Mouse (Mus musculus): ENCODE measurements around the gene Eif5a2.
"Not testable (repeated sequence)": the region's sequence is repeated elsewhere in the genome, so short reads cannot be mapped to it uniquely, and the experiment has no call there.

Eif5a2 gene

GRCm38 (mm10) chr3:28780994-28781393 is at the start of gene Eif5a2:
Gene Eif5a2, plus strand, starts transcription at chr3:28781276.
- in situ Hi-C loops (cut with MboI; ENCODE audit: low sequenced_read_pairs): no loop called here

DNA sequence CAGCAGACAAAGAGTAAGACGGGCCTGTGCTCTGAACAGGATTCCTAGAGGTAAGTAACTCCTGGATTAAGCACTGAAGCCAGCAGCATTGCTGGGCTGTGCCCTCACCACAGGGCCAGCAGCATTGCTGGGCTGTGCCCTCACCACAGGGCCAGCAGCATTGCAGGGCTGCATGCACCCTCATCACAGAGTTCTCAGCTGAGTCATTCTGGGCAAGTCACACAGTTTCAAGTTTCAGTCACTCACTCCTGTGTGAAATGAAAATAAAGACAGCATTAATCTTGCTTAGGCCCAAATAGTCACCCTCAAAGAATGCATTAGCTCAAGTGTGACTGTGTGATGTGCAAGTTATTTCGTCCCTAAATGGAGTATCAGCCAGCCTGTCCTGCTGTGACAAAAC is 46.4 kb upstream of the Eif5a2 start:
- in situ Hi-C loops (cut with MboI; ENCODE audit: low sequenced_read_pairs): no loop called here

DNA sequence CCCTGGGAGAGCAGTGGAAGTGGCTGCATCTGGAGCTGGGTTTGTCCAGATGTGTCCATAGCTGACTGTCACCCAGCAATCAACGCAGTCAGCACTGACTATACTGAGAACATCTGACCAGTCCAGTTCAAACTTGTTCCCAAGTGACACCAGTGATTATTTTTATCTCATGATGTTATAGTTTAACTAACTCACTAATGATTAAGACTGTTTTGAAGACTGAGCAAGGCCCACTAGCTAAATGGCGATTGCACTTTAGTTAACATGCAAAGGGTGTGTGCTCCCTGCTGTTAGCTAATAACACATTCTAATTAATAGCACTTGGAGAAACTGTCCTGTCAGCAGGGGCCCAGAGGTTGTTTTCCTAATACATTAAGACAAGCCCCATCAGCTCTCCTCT is 44.1 kb upstream of the Eif5a2 start:
- in situ Hi-C loops (cut with MboI; ENCODE audit: low sequenced_read_pairs): no loop called here

DNA sequence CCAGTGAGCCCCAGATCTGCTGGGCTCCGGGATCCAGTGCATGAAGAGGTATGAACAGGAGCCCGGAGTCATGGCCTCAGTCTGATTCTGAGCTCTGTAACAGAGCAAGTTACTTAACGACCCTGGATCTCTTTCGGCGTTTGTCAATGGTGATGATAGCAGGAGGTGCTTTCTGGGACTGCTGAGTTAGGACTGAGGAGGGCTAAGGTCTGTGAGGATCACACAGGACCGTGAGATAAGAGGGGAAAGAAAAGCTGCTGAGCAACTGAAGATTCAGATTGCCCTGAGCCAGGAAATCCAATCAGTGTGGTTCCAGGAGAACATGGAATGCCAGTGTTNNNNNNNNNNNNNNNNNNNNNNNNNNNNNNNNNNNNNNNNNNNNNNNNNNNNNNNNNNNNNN is 40.7 kb upstream of the Eif5a2 start:
- in situ Hi-C loops (cut with MboI; ENCODE audit: low sequenced_read_pairs): no loop called here

GRCm38 (mm10) chr3:28743251-28743650 is 37.8 kb upstream of the Eif5a2 start:
- in situ Hi-C loops (cut with MboI; ENCODE audit: low sequenced_read_pairs): no loop called here

- in situ Hi-C loops (cut with MboI; ENCODE audit: low sequenced_read_pairs): no loop called here
Measured at GRCm38 (mm10) chr3:28745835-28746483, 35.1 kb upstream of the Eif5a2 start.

GRCm38 (mm10) chr3:28748151-28748550 is 32.9 kb upstream of the Eif5a2 start:
- in situ Hi-C loops (cut with MboI; ENCODE audit: low sequenced_read_pairs): no loop called here

DNA sequence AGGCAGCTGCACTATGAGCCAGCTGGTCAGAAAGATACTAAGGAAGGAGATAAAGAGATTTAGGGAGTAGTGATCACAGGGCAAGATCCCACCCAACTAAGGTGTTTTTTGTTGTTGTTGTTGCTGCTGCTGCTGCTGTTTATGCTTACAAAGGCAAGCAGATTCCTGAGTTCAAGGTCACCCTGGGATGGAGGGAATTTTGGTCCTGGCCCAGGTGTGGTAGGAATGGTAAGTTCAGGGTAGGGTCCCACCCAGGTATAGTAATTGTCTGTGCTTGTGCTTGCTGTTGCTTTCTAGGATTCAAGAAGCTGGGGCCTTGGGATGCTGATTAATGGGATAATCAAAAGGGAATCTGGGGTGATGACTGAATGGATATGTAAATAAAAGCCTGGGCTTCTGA is 32.1 kb upstream of the Eif5a2 start:
- in situ Hi-C loops (cut with MboI; ENCODE audit: low sequenced_read_pairs): no loop called here

DNA sequence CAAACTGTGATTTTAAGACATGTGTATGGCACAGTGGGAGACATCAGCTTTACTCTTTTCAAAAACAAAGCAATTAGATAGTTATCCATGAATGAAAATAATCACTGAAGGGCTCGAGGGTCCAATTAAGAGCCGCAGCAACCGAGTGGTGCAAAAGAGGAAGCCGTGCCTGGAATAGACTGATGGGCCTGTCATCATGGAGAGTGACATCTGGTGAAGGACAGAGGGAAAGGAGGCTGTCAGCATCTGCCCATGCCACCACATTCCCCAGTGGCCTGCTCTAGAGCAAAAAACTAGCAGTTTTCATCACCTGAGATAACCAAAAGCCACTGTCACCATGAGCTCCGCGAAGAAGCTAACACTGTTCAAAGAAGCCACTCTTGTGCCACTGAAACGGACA is 25.6 kb upstream of the Eif5a2 start:
- in situ Hi-C loops (cut with MboI; ENCODE audit: low sequenced_read_pairs): no loop called here

GRCm38 (mm10) chr3:28761225-28761789 is 19.8 kb upstream of the Eif5a2 start:
- in situ Hi-C loops (cut with MboI; ENCODE audit: low sequenced_read_pairs): no loop called here

DNA sequence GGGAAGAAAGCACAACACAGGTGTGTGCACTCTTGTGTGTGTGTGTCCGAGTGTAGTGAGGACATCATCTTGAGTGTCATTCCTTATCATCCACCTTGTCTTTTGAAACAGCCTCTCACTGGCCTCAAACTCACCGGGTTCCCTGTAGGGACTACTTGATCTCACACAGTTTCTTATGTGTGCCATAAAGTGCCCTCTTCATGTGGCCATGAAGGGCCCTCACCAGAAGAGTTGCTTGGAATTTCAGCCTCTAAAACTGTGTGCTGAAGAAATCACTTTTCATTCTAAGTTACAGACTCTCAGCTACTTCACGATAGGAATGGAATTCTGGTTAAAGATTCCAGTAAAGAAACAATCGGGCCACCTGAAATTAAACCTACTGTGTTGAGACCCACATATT is 14.1 kb upstream of the Eif5a2 start:
- in situ Hi-C loops (cut with MboI; ENCODE audit: low sequenced_read_pairs): no loop called here

DNA sequence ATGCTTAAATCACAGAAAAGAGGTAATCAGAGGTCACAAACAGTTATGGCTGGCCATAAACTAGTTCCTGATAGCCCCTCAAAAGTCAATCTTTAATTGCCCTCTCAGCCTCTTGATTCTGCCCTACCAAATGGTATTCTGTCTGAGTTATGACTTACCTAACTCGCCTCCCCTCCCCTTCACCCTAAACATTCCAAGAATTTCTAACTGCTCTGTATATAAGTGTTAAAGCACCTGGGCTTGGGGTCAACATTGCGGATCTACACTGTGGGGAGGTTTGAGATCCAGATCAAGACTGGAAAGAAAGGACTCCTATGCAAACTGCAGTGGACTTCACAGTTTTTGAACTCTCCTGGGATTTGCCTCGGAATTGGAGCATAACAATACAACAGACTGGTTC is 12.9 kb upstream of the Eif5a2 start:
- in situ Hi-C loops (cut with MboI; ENCODE audit: low sequenced_read_pairs): no loop called here

- in situ Hi-C loops (cut with MboI; ENCODE audit: low sequenced_read_pairs): not testable (repeated sequence)
Measured at GRCm38 (mm10) chr3:28772919-28773318, 8.2 kb upstream of the Eif5a2 start.

DNA sequence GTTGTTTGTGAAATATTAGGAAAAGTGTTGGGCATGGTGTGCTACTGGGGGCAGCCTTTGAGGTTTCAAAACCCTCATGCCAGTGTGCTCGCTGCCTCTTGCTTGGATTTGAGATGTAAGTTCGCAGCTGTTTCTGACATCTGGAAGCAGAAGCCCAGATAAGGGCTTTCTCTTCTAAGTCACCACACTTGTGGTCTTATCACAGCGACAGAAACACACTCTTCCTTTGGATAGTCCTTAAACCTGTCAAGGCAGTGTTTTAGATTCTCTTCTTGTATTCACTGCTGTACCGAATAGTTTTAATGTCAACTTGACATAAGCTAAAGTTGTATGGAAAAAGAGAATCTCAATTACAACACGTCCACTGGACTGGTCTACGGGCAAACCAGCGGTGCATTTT is 5.7 kb upstream of the Eif5a2 start:
- in situ Hi-C loops (cut with MboI; ENCODE audit: low sequenced_read_pairs): no loop called here

DNA sequence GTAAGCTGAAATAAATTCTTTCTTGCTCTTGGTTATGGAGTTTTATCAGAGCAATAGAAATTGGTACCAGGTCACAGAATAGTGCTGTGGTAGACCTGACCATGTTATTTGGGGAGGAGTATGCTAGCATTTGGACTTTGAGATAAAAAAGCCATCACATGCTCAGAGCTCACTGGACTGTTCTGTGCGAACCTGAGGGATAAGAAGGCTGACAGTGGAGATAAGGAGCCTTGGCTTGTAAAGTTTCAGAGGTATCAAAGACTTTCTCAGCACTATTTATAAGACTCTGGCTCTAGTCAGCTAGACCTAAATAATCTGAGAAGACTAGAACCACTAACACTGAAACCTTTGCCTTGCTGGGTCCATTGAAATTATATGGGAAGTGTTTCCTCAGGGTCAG is 5.1 kb upstream of the Eif5a2 start:
- in situ Hi-C loops (cut with MboI; ENCODE audit: low sequenced_read_pairs): no loop called here

GRCm38 (mm10) chr3:28776491-28776890 is 4.6 kb upstream of the Eif5a2 start:
- in situ Hi-C loops (cut with MboI; ENCODE audit: low sequenced_read_pairs): no loop called here

GRCm38 (mm10) chr3:28780511-28780910 is 565 bp upstream of the Eif5a2 start:
- in situ Hi-C loops (cut with MboI; ENCODE audit: low sequenced_read_pairs): no loop called here

- in situ Hi-C loops (cut with MboI; ENCODE audit: low sequenced_read_pairs): no loop called here
Measured at GRCm38 (mm10) chr3:28781422-28781821, 346 bp downstream of the Eif5a2 start.

DNA sequence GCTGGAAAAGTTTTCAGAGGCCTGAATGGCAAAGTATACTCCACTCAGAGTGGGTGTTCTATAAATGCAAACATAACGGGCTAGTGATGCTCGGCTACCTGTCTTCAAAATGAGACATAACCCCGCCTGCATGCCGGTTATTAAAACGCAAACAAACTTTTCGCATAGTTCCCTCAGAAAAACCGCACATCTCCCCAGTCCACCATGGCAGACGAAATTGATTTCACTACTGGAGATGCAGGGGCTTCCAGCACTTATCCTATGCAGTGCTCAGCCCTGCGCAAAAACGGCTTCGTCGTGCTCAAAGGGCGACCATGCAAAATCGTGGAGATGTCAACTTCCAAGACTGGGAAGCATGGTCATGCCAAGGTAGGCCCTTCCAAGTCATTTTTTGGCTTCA is 772 bp downstream of the Eif5a2 start:
- in situ Hi-C loops (cut with MboI; ENCODE audit: low sequenced_read_pairs): no loop called here

DNA sequence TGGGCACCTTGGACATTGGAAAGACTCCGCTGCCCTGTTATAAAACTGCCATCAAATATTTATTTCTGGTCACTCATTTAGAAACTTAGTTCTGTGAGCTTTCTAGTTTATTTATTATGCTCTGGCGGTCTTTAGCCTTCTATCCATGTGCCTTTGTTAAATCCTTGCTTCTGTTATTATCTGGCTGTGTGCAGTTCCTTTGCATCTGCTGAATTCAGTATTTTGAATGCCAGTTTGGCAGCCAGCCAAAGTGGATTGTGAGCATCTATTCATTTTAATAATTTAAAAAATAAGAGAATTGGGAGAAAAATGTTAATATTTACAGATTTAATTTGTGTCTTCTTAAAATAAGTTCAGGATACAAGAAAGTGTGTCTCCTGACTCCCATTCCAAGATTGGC is 3.1 kb downstream of the Eif5a2 start:
- in situ Hi-C loops (cut with MboI; ENCODE audit: low sequenced_read_pairs): no loop called here

DNA sequence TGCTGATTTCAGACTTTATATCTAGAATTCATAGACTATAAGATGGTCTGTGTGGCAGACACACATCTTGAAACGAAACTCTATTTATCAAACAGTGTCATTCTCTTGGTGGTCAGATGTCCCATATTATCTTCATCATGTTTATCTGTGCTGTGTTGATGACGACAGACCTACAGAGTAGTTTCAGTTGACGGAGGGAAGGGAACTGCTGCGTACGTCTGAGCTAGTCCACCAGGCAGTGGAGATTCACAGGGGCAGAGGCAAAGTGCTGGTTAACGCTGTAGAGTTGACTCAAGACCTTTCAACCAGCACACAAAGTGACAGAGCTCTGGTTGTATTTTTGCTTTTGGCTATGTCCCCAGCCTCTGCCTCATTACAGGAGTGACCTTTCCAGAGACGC is 13.8 kb downstream of the Eif5a2 start:
- in situ Hi-C loops (cut with MboI; ENCODE audit: low sequenced_read_pairs): no loop called here

DNA sequence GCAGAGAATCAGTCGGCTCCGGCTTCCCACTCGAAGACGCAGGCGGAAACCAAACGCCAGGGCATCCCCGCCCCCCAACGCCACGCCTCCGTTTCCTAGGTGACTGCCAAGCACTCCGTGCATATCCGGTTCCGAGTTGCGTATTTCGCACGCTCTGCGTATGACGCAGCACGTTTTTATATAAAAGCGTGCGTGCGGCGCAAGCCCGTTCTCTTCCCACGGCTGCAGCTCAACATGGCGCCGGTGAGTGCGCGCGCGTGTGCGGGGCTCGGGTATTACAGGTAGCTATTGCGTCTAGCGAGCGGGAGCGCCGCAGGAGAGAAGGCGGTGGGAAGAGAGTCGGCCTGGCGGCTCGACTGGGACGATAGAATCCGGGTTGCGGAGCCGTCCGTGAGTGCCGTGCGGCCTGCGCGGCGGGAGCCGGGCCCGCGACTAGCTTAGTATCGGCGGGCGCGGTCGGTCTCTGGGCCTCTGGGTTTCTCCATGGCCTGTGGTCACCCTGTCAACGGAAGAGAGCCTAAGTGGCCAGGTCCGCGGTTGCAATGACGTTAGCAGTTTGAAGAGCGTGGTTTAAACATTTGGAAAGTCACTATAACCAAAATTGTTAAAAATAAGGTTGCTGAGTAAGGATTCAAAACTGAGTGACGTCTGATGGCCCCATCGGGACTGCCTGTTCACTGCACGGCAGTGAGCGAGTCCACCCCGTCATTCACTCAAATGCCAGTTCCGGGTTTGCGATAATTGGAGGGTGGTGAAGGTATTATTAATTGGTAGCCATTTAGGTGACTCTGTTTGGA is 24.4 kb downstream of the Eif5a2 start, which contains the start of gene Rpl22l1:
Gene Rpl22l1, plus strand, starts transcription at position 136 of the 797 bp plus-strand sequence.
- in situ Hi-C loops (cut with MboI; ENCODE audit: low sequenced_read_pairs): no loop called here
